Mouse (Mus musculus): ENCODE results near the gene Dnah6. TPM values are rescaled to one million over a fixed set of nuclear protein-coding genes. Genes with fewer than 3 reads are reported as not detected.

Gene Dnah6
- polyA plus RNA-seq, 1 experiment from 2014 or later = 0.01 TPM

- Histone ChIP-seq H3K9ac (ENCODE audit: low read depth, low read length) (no peak overlapping the region), H3K4me1 (replicated peaks; ENCODE audit: control insufficient read depth, insufficient read depth, low read length) (no peaks in the 10 kb centered on the region), H3K27ac (ENCODE audit: low read depth, low read length) (no peak overlapping the region), H3K4me3 (ENCODE audit: low read depth, low read length) (no peak overlapping the region), H3K9me3 (ENCODE audit: control insufficient read depth, low read length) (no peaks in the 10 kb centered on the region), H3K36me3 (ENCODE audit: control insufficient read depth, insufficient read depth, low read length) (no peaks in the 10 kb centered on the region), H3K4me2 (no peak overlapping the region), H3K27me3 (replicated peaks; ENCODE audit: control insufficient read depth, insufficient read depth, low read length) (no peaks in the 10 kb centered on the region)
- WGBS = 67% methylated on average over 8 of the region's 8 CpGs
- DNase-seq (ENCODE audit: low spot score) (no peak), ATAC-seq (replicated peaks; ENCODE audit: low FRiP score) (no peak)
Observed at GRCm38 (mm10) chr6:73090836-73091235, 130.6 kb downstream of the Dnah6 start.

GRCm38 (mm10) chr6:73082571-73082970 lies 138.9 kb downstream of the Dnah6 start:
- Histone ChIP-seq H3K36me3 (ENCODE audit: control insufficient read depth, insufficient read depth, low read length) (no peaks in the 10 kb centered on the region), H3K4me2 (no peak overlapping the region), H3K9me3 (ENCODE audit: control insufficient read depth, low read length) (no peaks in the 10 kb centered on the region), H3K4me1 (replicated peaks; ENCODE audit: control insufficient read depth, insufficient read depth, low read length) (no peaks in the 10 kb centered on the region), H3K27me3 (replicated peaks; ENCODE audit: control insufficient read depth, insufficient read depth, low read length) (no peaks in the 10 kb centered on the region), H3K4me3 (ENCODE audit: low read depth, low read length) (no peak overlapping the region), H3K27ac (ENCODE audit: low read depth, low read length) (no peak overlapping the region), H3K9ac (ENCODE audit: low read depth, low read length) (no peak overlapping the region)
- WGBS = 88% methylated on average over 9 of the region's 9 CpGs
- DNase-seq (ENCODE audit: low spot score) (no peak), ATAC-seq (replicated peaks; ENCODE audit: low FRiP score) (no peak)

DNA sequence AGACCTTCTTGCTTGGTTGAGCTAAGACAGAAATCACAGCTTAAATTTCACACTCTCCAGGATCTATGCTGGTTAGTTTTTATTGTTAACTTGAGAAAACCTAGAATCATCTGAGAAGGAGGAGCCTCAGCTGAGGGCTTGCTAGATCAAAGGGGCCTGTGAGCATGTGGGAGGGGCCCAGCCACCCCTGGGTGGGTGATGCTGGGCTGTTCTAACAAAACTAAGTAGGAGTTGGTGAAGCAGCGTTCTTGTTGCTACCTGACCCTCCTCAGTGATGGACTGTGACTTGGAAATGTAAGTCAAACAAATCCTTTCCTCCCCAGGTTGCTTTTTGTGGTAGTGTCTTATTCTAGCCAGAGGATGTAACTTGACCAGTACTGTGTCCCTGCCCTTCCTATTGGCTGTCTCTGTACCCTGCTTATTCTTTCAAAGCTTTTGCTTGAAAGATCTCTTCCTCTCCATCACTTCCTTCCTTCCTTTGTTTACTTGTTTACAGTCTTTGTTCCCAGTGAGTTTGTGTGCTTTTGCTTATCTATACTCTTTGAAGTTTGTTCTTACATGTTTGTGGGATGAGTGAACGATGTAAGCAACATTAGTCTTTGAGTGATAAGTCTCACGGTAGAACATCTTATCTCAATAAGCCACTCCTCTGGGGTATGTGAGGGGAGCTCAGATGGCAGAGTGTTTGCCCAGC lies 149.2 kb downstream of the Dnah6 start:
- no peak overlapping the region for H3K27ac ChIP-seq (ENCODE audit: low read depth, low read length)
- DNase-seq (ENCODE audit: low spot score) (no peak), ATAC-seq (replicated peaks; ENCODE audit: low FRiP score) (no peak)
- no peaks in the 10 kb centered on the region for H3K4me1 ChIP-seq (replicated peaks; ENCODE audit: control insufficient read depth, insufficient read depth, low read length)
- no peak overlapping the region for H3K4me2 ChIP-seq
- H3K9ac ChIP-seq (ENCODE audit: low read depth, low read length) = no peak overlapping the region
- 28% methylated on average over 3 of the region's 3 CpGs for WGBS
- no peak overlapping the region for H3K4me3 ChIP-seq (ENCODE audit: low read depth, low read length)
- no peaks in the 10 kb centered on the region for H3K27me3 ChIP-seq (replicated peaks; ENCODE audit: control insufficient read depth, insufficient read depth, low read length)
- H3K36me3 ChIP-seq (ENCODE audit: control insufficient read depth, insufficient read depth, low read length) = no peaks in the 10 kb centered on the region
- H3K9me3 ChIP-seq (ENCODE audit: control insufficient read depth, low read length) = no peaks in the 10 kb centered on the region

DNA sequence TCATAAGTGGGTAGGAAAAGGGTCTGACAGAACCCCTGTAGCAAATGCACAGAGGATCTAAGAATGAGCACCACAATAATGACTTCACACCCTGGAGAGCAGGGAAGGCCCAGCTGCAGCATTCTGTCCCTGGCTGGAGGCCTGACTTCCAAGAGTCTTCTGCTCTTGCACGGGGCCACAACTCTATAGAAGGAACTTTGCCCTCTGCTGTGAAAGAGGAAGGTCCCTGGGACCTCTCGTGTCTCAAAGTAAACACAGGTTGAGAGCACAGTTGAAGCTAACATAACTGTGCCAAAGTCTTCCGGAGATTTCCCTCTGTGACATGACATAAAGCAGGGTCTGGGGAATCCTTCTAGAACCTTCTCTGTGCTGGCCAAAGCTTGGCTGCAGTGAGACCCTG lies 150.2 kb downstream of the Dnah6 start:
- Histone ChIP-seq H3K4me3 (ENCODE audit: low read depth, low read length) (no peak overlapping the region), H3K4me2 (no peak overlapping the region), H3K27ac (ENCODE audit: low read depth, low read length) (no peak overlapping the region), H3K27me3 (replicated peaks; ENCODE audit: control insufficient read depth, insufficient read depth, low read length) (no peaks in the 10 kb centered on the region), H3K9ac (ENCODE audit: low read depth, low read length) (no peak overlapping the region), H3K4me1 (replicated peaks; ENCODE audit: control insufficient read depth, insufficient read depth, low read length) (no peaks in the 10 kb centered on the region), H3K36me3 (ENCODE audit: control insufficient read depth, insufficient read depth, low read length) (no peaks in the 10 kb centered on the region), H3K9me3 (ENCODE audit: control insufficient read depth, low read length) (no peaks in the 10 kb centered on the region)
- no peak for DNase-seq (ENCODE audit: low spot score)
- 57% methylated on average over 3 of the region's 3 CpGs for WGBS
- no peak for ATAC-seq (replicated peaks; ENCODE audit: low FRiP score)

- H3K27me3 ChIP-seq (replicated peaks; ENCODE audit: control insufficient read depth, insufficient read depth, low read length) = no peaks in the 10 kb centered on the region
- H3K4me3 ChIP-seq (ENCODE audit: low read depth, low read length) = no peak overlapping the region
- no peaks in the 10 kb centered on the region for H3K9me3 ChIP-seq (ENCODE audit: control insufficient read depth, low read length)
- no peak overlapping the region for H3K4me2 ChIP-seq
- 71% methylated on average over 6 of the region's 6 CpGs for WGBS
- no peaks in the 10 kb centered on the region for H3K36me3 ChIP-seq (ENCODE audit: control insufficient read depth, insufficient read depth, low read length)
- H3K9ac ChIP-seq (ENCODE audit: low read depth, low read length) = no peak overlapping the region
- no peaks in the 10 kb centered on the region for H3K4me1 ChIP-seq (replicated peaks; ENCODE audit: control insufficient read depth, insufficient read depth, low read length)
- no peak overlapping the region for H3K27ac ChIP-seq (ENCODE audit: low read depth, low read length)
- ATAC-seq (replicated peaks; ENCODE audit: low FRiP score) = no peak
- no peak for DNase-seq (ENCODE audit: low spot score)
Observed at GRCm38 (mm10) chr6:73070663-73071062, 150.8 kb downstream of the Dnah6 start.

GRCm38 (mm10) chr6:73064551-73064950 lies 156.9 kb downstream of the Dnah6 start:
- Histone ChIP-seq H3K4me2 (no peak overlapping the region), H3K27ac (ENCODE audit: low read depth, low read length) (no peak overlapping the region), H3K9me3 (ENCODE audit: control insufficient read depth, low read length) (no peaks in the 10 kb centered on the region), H3K4me1 (replicated peaks; ENCODE audit: control insufficient read depth, insufficient read depth, low read length) (no peaks in the 10 kb centered on the region), H3K9ac (ENCODE audit: low read depth, low read length) (no peak overlapping the region), H3K4me3 (ENCODE audit: low read depth, low read length) (no peak overlapping the region), H3K27me3 (replicated peaks; ENCODE audit: control insufficient read depth, insufficient read depth, low read length) (no peaks in the 10 kb centered on the region), H3K36me3 (ENCODE audit: control insufficient read depth, insufficient read depth, low read length) (no peaks in the 10 kb centered on the region)
- ATAC-seq (replicated peaks; ENCODE audit: low FRiP score) (no peak), DNase-seq (ENCODE audit: low spot score) (no peak)
- 73% methylated on average over 3 of the region's 3 CpGs for WGBS

- H3K27me3 ChIP-seq (replicated peaks; ENCODE audit: control insufficient read depth, insufficient read depth, low read length) = no peaks in the 10 kb centered on the region
- no peak overlapping the region for H3K4me2 ChIP-seq
- DNase-seq (ENCODE audit: low spot score) = no peak
- no peak overlapping the region for H3K9ac ChIP-seq (ENCODE audit: low read depth, low read length)
- H3K4me3 ChIP-seq (ENCODE audit: low read depth, low read length) = no peak overlapping the region
- H3K36me3 ChIP-seq (ENCODE audit: control insufficient read depth, insufficient read depth, low read length) = no peaks in the 10 kb centered on the region
- WGBS = 74% methylated on average over 7 of the region's 7 CpGs
- H3K9me3 ChIP-seq (ENCODE audit: control insufficient read depth, low read length) = peaks cover 2% of the 10 kb centered on the region; the same call in 1 of the 2 replicates
- H3K27ac ChIP-seq (ENCODE audit: low read depth, low read length) = no peak overlapping the region
- no peak for ATAC-seq (replicated peaks; ENCODE audit: low FRiP score)
- H3K4me1 ChIP-seq (replicated peaks; ENCODE audit: control insufficient read depth, insufficient read depth, low read length) = no peaks in the 10 kb centered on the region
Observed at GRCm38 (mm10) chr6:73059596-73060121, 161.8 kb downstream of the Dnah6 start.

DNA sequence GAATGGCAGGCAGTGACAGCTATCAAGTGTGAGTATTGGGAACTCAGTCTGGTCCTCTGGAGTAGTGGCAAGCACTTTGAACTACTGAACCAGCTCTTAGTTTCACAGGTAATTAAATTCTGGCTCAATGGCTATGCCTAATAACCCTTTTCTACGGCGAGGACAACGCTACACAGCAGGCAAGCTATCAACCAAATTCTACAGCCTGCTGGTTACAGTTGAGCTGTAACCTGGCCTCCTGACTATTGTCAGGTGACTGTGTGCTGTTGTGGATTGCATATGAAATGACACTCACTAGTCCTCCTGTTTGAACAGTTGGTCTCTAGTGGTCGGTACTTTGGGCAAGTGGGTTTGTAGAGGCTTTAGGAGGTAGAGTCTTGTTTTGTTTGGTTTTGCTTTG lies 162.3 kb downstream of the Dnah6 start:
- H3K4me1 ChIP-seq (replicated peaks; ENCODE audit: control insufficient read depth, insufficient read depth, low read length) = no peaks in the 10 kb centered on the region
- H3K4me3 ChIP-seq (ENCODE audit: low read depth, low read length) = no peak overlapping the region
- H3K27ac ChIP-seq (ENCODE audit: low read depth, low read length) = no peak overlapping the region
- H3K9me3 ChIP-seq (ENCODE audit: control insufficient read depth, low read length) = peaks cover 2% of the 10 kb centered on the region; the same call in 1 of the 2 replicates
- DNase-seq (ENCODE audit: low spot score) = no peak
- H3K9ac ChIP-seq (ENCODE audit: low read depth, low read length) = no peak overlapping the region
- H3K36me3 ChIP-seq (ENCODE audit: control insufficient read depth, insufficient read depth, low read length) = no peaks in the 10 kb centered on the region
- no peaks in the 10 kb centered on the region for H3K27me3 ChIP-seq (replicated peaks; ENCODE audit: control insufficient read depth, insufficient read depth, low read length)
- H3K4me2 ChIP-seq = no peak overlapping the region
- WGBS = 88% methylated on average over 4 of the region's 4 CpGs
- no peak for ATAC-seq (replicated peaks; ENCODE audit: low FRiP score)

- no peak overlapping the region for H3K4me3 ChIP-seq (ENCODE audit: low read depth, low read length)
- H3K9me3 ChIP-seq (ENCODE audit: control insufficient read depth, low read length) = peaks cover 2% of the 10 kb centered on the region; the same call in 1 of the 2 replicates
- H3K36me3 ChIP-seq (ENCODE audit: control insufficient read depth, insufficient read depth, low read length) = no peaks in the 10 kb centered on the region
- H3K27me3 ChIP-seq (replicated peaks; ENCODE audit: control insufficient read depth, insufficient read depth, low read length) = no peaks in the 10 kb centered on the region
- no peak for ATAC-seq (replicated peaks; ENCODE audit: low FRiP score)
- H3K9ac ChIP-seq (ENCODE audit: low read depth, low read length) = no peak overlapping the region
- DNase-seq (ENCODE audit: low spot score) = no peak
- WGBS = 88% methylated on average over 6 of the region's 6 CpGs
- H3K4me2 ChIP-seq = no peak overlapping the region
- no peaks in the 10 kb centered on the region for H3K4me1 ChIP-seq (replicated peaks; ENCODE audit: control insufficient read depth, insufficient read depth, low read length)
- no peak overlapping the region for H3K27ac ChIP-seq (ENCODE audit: low read depth, low read length)
Observed at GRCm38 (mm10) chr6:73055347-73055746, 166.1 kb downstream of the Dnah6 start.
